Comparison of ENCODE assay signal across 8 mouse cellular contexts in the genomic region with DNA sequence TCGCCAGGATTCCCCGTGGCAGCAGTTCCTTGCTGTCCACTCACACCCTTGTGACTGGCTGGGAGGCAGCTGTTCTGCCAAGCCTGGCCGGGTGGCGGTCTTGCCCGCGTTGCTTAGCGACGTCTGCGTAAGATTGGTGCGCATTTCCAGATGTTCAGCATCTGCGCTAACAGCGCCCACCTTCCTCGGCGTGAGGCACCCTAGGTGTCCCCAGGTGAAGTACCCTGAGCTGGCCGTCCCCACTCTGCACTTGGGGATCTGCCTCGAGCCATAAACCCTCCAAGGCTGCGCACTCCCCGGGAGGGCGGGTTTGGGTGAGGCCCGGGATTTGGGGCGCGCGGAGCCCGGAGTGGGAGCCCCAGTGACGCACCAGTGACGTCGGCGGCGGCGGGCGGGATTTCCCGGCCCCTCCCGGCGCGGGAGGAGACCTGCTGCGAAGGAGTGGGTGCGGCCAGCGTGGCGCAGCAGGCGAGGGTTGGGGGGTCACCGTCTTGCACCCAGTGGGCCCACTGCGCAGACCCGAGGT. TPM values are rescaled to one million over a fixed set of nuclear protein-coding genes. Genes with fewer than 3 reads are reported as not detected.
DNase-seq lines count a peak whose midpoint lies in the region; ATAC-seq and TF ChIP-seq lines count a peak whose summit lies in the region.

A gene (plus strand): TSS at position 166 of the 526 bp plus-strand sequence.

- H3K27ac ChIP-seq in limb, embryonic 12.5 days: no peak within 1 kb of the TSS
- H3K27ac ChIP-seq in midbrain, embryonic 11.5 days (ENCODE audit: low read depth, low read length): no peak within 1 kb of the TSS
- H3K27ac ChIP-seq in small intestine, adult 2 months (ENCODE audit: insufficient read depth, low read depth, low read length): no peak within 1 kb of the TSS

- H3K9ac ChIP-seq in limb, embryonic 12.5 days (replicated peaks): peak within 1 kb of the TSS; percentile 50
- H3K9ac ChIP-seq in midbrain, embryonic 11.5 days (ENCODE audit: low read length): peak within 1 kb of the TSS; percentile 47

- WGBS in limb, embryonic 12.5 days: 0% methylated on average over 43 of the region's 43 CpGs
- WGBS in midbrain, embryonic 11.5 days: under 1% methylated on average over 43 of the region's 43 CpGs
- WGBS in small intestine, adult 2 months: under 1% methylated on average over 43 of the region's 43 CpGs

- H3K4me1 ChIP-seq in limb, embryonic 12.5 days (replicated peaks): peaks cover 40% of the 10 kb centered on the region
- H3K4me1 ChIP-seq in midbrain, embryonic 11.5 days (ENCODE audit: control insufficient read depth, insufficient read depth, low read length): peaks cover 13% of the 10 kb centered on the region
- peaks cover 6% of the 10 kb centered on the region for H3K4me1 ChIP-seq in small intestine, adult 2 months (ENCODE audit: control insufficient read depth, insufficient read depth, insufficient read length, low read length)

- no peaks in the 10 kb centered on the region for H3K36me3 ChIP-seq in limb, embryonic 12.5 days
- H3K36me3 ChIP-seq in midbrain, embryonic 11.5 days (ENCODE audit: control insufficient read depth, insufficient read depth, low read length): no peaks in the 10 kb centered on the region
- no peaks in the 10 kb centered on the region for H3K36me3 ChIP-seq in small intestine, adult 2 months (ENCODE audit: control insufficient read depth, insufficient read depth, low read length)

- ATAC-seq in granulocyte monocyte progenitor cell, adult 5-6 weeks (replicated peaks; ENCODE audit: poor library complexity, severe bottlenecking): peak; percentile 63
- ATAC-seq in limb, embryonic 12.5 days (ENCODE audit: insufficient number of reproducible peaks, insufficient read depth, low FRiP score, low TSS enrichment, low read depth): peak; percentile 33; the same call in 1 of the 2 replicates
- ATAC-seq in midbrain, embryonic 11.5 days (ENCODE audit: low FRiP score): peak; percentile 75

- no peaks in the 10 kb centered on the region for H3K9me3 ChIP-seq in limb, embryonic 12.5 days
- no peaks in the 10 kb centered on the region for H3K9me3 ChIP-seq in midbrain, embryonic 11.5 days (ENCODE audit: control insufficient read depth, low read length)

- DNase-seq in cerebellum, adult 18-20 months: peak; percentile 21 to 38
- no peak for DNase-seq in cerebellum, adult 9-11 months
- DNase-seq in embryo, embryonic 10 days (ENCODE audit: low spot score): peak; percentile 59
- peak; percentile 16 for DNase-seq in kidney, adult 18-20 months
- peak; percentile 91 for DNase-seq in midbrain, embryonic 11.5 days (ENCODE audit: low spot score, missing footprints)

- TF ChIP-seq CTCF in small intestine, adult 2 months (IDR thresholded peaks at IDR 0.05; ENCODE audit: extremely low read depth, insufficient read length, insufficient replicate concordance, low read depth, low read length): no peak

- H3K4me3 ChIP-seq in limb, embryonic 12.5 days (replicated peaks): peak within 1 kb of the TSS; percentile 58
- H3K4me3 ChIP-seq in midbrain, embryonic 11.5 days (ENCODE audit: low read depth, low read length): peak within 1 kb of the TSS; percentile 51
- peak within 1 kb of the TSS; percentile 63 for H3K4me3 ChIP-seq in small intestine, adult 2 months (ENCODE audit: low read depth, low read length)

- TF ChIP-seq POLR2A in small intestine, adult 2 months (IDR thresholded peaks at IDR 0.05; ENCODE audit: low read depth, low read length): no peak

- peaks cover 68% of the 10 kb centered on the region for H3K27me3 ChIP-seq in limb, embryonic 12.5 days
- H3K27me3 ChIP-seq in midbrain, embryonic 11.5 days (ENCODE audit: control insufficient read depth, insufficient read depth, low read length): peaks cover 35% of the 10 kb centered on the region
- peaks cover 29% of the 10 kb centered on the region for H3K27me3 ChIP-seq in small intestine, adult 2 months (ENCODE audit: control insufficient read depth, insufficient read depth, low read length)

- H3K4me2 ChIP-seq in limb, embryonic 12.5 days: peak within 1 kb of the TSS; percentile 96
- H3K4me2 ChIP-seq in midbrain, embryonic 11.5 days: peak within 1 kb of the TSS; percentile 76

RNA-seq across cellular contexts. Expression of the gene that starts here (rescaled TPM):
- not detected in 2 replicates for total RNA-seq in granulocyte monocyte progenitor cell, adult 5-6 weeks (2014; fragmentation: Nextera tagmentation)
- 1.4 TPM in 1 of 2 replicates, not detected in the other for total RNA-seq in granulocyte monocyte progenitor cell, adult 5-6 weeks (2017)
- 2.1 and 3.3 TPM in 2 replicates for polyA plus RNA-seq in limb, embryonic 12.5 days (2016; fragmentation: Nextera tagmentation; extraction: Ambion mirVana)
- polyA plus RNA-seq in midbrain, embryonic 11.5 days (2014; fragmentation: Nextera tagmentation; extraction: Ambion mirVana): 2.0 and 2.6 TPM in 2 replicates
- polyA plus RNA-seq in small intestine, adult 2 months (2012; rRNA removed): 0.72 and 1.6 TPM in 2 replicates
